Mouse (Mus musculus): Measurements from ENCODE around the gene Msantd2. TPM values are rescaled to one million over a fixed set of nuclear protein-coding genes. Genes with fewer than 3 reads are reported as not detected.

Gene Msantd2
- total RNA-seq, 2 experiments from 2014 or later = 20.5 to 25.6 TPM

GRCm38 (mm10) chr9:37551751-37552531 is 62.8 kb downstream of the Msantd2 start:
- peak overlapping the region; percentile 82 for H3K4me3 ChIP-seq
- 0 out of 2 replicates have a peak, but pooled peaks have one; percentile 18 for TF ChIP-seq CTCF (conservative IDR thresholded peaks at IDR 0.05)
- DNase-seq (ENCODE audit: low spot score in 2 of 2) = peak in 1 of 2 experiments; percentile 63
- peak overlapping the region; percentile 97 for H3K27ac ChIP-seq

DNA sequence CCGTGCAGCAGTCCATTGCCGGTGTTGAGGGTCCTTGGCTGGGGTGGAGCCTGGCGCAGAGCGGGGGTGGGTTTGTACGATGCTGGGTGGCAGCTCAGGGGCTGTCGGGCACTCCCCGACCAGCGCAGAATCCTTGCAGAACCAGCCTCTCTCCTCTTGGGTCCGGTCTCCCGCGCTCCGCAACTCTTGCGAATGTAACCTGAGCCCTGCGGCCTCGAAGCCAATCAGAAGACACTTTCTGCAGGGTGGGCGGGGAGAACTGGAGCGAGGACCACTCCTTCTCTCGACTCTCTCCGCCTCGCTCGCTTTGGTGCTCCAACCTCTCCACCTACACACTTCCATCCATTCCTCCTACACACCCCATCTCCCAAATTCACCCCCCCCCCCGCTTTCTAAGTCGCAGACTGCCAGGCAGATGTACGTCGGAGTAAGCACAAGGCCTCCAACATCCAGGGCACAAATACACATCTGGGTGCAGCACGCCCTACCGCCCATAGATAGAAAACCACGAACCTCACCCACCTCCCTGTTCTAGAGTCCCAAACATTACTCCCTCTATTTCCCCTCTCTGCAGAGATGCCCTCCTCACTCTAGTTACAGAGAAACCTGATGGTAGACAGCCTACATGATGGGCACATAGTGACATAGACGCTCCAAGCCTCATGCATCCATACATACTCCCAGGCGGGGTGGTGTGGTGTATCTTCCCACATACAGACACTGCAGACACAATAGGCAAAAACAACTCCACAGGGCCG is 63.6 kb downstream of the Msantd2 start, which contains the start of gene Nrgn:
TSS of gene Nrgn (minus strand) at position 369 of the 758 bp plus-strand sequence.
- peak; percentile 83 to 92 for DNase-seq (ENCODE audit: low spot score in 2 of 2)
- Histone ChIP-seq H3K4me3 (peak within 1 kb of the TSS; percentile 82), H3K27ac (peak within 1 kb of the TSS; percentile 97)
- TF ChIP-seq CTCF (conservative IDR thresholded peaks at IDR 0.05) = no peak

- no peak for TF ChIP-seq CTCF (conservative IDR thresholded peaks at IDR 0.05)
- DNase-seq (ENCODE audit: low spot score in 2 of 2) = no peak
- Histone ChIP-seq H3K4me3 (no peak overlapping the region), H3K27ac (peak overlapping the region; percentile 97)
These were observed 65.2 kb downstream of the Msantd2 start for GRCm38 (mm10) chr9:37554279-37554678.

- peak in 1 of 2 experiments; percentile 69 for DNase-seq (ENCODE audit: low spot score in 2 of 2)
- H3K27ac ChIP-seq = peak within 1 kb of the TSS; percentile 97
- TF ChIP-seq CTCF (conservative IDR thresholded peaks at IDR 0.05) = no peak
- H3K4me3 ChIP-seq = no peak within 1 kb of the TSS
These were observed 66.0 kb downstream of the Msantd2 start, which contains the start of gene Siae for GRCm38 (mm10) chr9:37554838-37555748. Gene Siae (plus strand): TSS chr9:37555698.

GRCm38 (mm10) chr9:37556366-37556765 is 67.2 kb downstream of the Msantd2 start:
- DNase-seq (ENCODE audit: low spot score in 2 of 2) = no peak

GRCm38 (mm10) chr9:37560617-37561016 is 71.5 kb downstream of the Msantd2 start:
- no peak for DNase-seq (ENCODE audit: low spot score in 2 of 2)
- no peak for TF ChIP-seq CTCF (conservative IDR thresholded peaks at IDR 0.05)

More at GRCm38 (mm10) chr9:37556366-37556765, 67.2 kb downstream of the Msantd2 start:
- TF ChIP-seq CTCF (conservative IDR thresholded peaks at IDR 0.05) = no peak
- Histone ChIP-seq H3K4me3 (no peak overlapping the region), H3K27ac (peak overlapping the region; percentile 97)

DNA sequence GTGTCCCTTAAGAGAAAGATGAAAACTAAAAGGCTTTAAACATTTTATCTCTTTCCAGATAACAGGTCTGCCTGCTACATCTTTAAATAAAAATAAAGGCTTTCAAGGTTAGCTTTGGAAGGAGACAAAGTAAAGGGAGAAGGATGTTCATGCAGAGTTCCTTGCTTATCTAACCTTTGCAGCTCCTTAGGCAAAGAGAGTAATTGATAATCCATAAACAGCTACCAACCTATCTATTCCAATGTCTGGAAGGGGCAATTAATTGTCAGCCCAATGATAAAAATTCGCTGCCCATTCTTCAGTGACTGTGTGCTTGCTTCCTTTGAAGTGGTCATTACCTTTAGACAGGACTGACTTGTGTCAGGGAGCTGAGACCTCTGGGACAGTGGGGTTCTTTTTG is 74.7 kb downstream of the Msantd2 start:
- DNase-seq (ENCODE audit: low spot score in 2 of 2) = no peak
- Histone ChIP-seq H3K27ac (no peak overlapping the region), H3K4me3 (no peak overlapping the region)
- no peak for TF ChIP-seq CTCF (conservative IDR thresholded peaks at IDR 0.05)

More at GRCm38 (mm10) chr9:37560617-37561016, 71.5 kb downstream of the Msantd2 start:
- no peak overlapping the region for H3K27ac ChIP-seq
- H3K4me3 ChIP-seq = no peak overlapping the region

DNA sequence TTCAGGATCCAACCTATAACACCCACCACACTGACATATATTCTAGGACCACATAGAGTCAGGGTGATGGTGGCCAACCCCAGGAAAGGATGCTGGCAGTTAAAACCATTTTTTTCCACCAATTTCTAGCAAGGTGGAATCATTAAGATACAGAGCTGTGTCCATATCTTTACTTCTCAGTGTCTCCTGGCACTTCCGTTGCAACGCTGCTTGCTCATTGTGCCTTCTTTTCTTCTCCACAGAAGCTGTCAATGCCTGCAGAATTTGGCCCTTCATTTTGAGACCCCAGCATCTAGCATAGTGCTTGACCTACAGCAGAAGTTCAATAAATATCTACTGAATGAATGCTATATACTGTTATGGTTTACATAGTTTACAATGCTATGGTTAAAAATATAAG is 77.9 kb downstream of the Msantd2 start:
- Histone ChIP-seq H3K4me3 (no peak overlapping the region), H3K27ac (peak overlapping the region; percentile 86)
- DNase-seq (ENCODE audit: low spot score in 2 of 2) = no peak
- TF ChIP-seq CTCF (conservative IDR thresholded peaks at IDR 0.05) = no peak

DNA sequence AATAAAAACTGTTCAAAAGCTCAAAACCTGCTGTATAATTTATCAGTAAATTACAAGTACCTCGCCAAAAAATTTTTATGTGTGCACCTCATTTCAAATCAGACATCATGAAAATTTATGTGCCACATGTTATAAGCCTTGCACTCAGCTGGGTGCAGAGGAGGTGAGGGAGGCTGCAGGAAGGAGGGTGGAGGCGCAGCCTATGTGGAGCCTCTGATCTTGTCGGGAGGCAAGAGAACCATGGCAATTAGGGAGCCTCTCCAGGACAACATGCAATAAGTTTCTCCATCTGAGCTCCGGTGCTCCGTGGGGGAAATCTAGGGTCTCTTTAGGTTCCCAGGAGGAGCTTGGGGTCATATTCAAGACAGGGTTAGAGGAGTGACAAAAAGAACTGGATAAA is 78.3 kb downstream of the Msantd2 start:
- no peak for DNase-seq (ENCODE audit: low spot score in 2 of 2)
- no peak overlapping the region for H3K4me3 ChIP-seq
- TF ChIP-seq CTCF (conservative IDR thresholded peaks at IDR 0.05) = no peak
- peak overlapping the region; percentile 86 for H3K27ac ChIP-seq

DNA sequence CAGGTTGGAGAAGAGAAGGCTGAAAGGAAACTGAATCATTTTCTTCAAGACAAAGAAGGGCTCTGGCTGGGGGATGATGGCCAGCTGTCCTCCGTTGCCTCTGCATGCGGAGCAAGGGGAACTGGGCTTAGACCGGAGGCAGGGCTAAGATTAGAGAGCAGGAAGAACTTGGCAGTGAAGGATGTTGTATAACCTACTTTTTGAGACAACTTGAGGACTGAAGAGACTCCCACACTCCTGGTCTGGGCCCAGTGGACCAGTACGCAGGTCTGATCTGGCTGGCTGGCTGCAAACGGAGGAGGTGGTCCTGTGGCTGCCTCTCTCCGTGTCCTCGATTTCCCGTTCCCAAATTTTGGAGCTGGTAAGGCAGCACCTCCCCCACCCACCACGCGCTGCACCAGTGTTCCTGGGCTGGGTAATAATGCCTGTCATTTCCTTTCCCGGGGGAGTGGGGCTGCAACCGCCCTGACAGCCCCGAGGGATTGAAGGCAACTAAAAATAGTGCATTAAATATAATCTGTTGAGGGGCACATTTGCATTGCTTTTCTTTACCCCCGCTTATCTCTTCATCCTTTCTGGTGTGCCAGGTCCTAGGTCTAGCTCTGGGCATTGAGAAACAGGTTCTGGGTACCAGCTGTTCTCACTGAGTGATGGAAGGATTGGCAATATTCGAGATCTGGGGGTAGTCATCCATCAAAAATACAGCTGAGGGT is 78.9 kb downstream of the Msantd2 start:
- peak in 1 of 2 experiments; percentile 54 for DNase-seq (ENCODE audit: low spot score in 2 of 2)
- TF ChIP-seq CTCF (conservative IDR thresholded peaks at IDR 0.05) = no peak
- Histone ChIP-seq H3K4me3 (peak overlapping the region; percentile 24; the same call in 1 of the 2 replicates), H3K27ac (peak overlapping the region; percentile 86)

DNA sequence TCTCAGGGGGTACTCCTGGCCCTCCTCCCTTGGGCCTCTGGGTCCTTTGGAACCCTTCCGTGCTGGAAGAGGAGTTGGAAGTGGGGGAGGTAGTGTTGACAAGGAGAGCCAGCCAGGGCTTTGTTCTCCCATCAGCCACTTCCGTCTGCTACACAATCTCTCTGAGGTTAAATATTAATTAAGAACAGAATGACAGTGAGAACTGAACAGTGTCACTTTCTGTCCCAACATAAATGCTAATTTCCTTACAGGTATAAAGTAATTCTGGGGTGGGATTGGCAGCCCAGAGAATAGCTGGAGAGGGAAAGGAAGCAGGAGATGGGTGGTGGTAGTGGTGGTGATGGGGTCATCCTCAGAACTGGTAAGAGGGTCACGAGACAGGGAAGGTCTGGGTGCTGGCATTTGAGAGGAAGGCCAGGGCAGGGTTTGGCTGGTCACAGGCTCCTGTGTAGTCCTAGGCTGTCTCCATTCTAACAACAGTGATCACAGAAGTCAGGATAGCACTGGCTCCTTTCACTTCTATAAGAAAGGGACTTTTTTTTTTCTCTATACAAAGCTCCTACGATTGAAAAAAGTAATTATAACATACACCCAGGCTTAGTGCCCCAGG is 79.6 kb downstream of the Msantd2 start:
- TF ChIP-seq CTCF (conservative IDR thresholded peaks at IDR 0.05) = no peak
- DNase-seq (ENCODE audit: low spot score in 2 of 2) = no peak
- no peak overlapping the region for H3K4me3 ChIP-seq
- peak overlapping the region; percentile 86 for H3K27ac ChIP-seq

Data from layer of hippocampus, adult 2 months (tissue).